Mouse (Mus musculus): ENCODE measurements around the gene Ripk1. TPM values are rescaled to one million over a fixed set of nuclear protein-coding genes. Genes with fewer than 3 reads are reported as not detected.

Ripk1 gene
- polyA plus RNA-seq, 1 experiment from 2014 or later = 18.6 TPM

DNA sequence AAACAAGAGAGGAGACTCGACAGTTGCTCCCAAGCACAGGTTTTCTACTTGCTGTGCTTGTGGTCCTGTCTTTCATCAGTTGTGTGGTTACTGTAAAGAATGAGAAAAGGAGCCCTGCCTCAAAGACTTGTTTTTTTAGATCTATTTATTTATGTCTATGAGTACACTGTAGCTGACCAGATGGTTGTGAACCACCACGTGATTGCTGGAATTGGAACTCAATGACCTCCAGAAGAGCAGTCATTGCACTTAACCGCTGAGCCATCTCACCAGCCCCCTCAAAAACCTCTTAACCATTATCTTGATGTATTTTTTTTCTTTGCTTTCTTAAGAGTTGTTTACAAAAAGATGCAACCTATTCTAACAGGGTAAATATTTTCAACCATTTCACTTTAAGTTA is 33.3 kb downstream of the Ripk1 start:
- no peak overlapping the region for H3K9ac ChIP-seq (ENCODE audit: low read depth, low read length)
- H3K4me2 ChIP-seq = no peak overlapping the region
- H3K9me3 ChIP-seq (ENCODE audit: control insufficient read depth, low read length) = no peaks in the 10 kb centered on the region
- H3K4me3 ChIP-seq (ENCODE audit: low read depth, low read length) = no peak overlapping the region
- DNase-seq (ENCODE audit: low spot score) (no peak), ATAC-seq (replicated peaks; ENCODE audit: low FRiP score) (no peak)
- H3K36me3 ChIP-seq (ENCODE audit: control insufficient read depth, insufficient read depth, low read length) = peaks cover 3% of the 10 kb centered on the region; the same call in 1 of the 2 replicates
- H3K27me3 ChIP-seq (replicated peaks; ENCODE audit: control insufficient read depth, insufficient read depth, low read length) = no peaks in the 10 kb centered on the region
- WGBS = 84% methylated on average over 3 of the region's 3 CpGs
- no peak overlapping the region for H3K27ac ChIP-seq (ENCODE audit: low read depth, low read length)
- peaks cover 5% of the 10 kb centered on the region for H3K4me1 ChIP-seq (replicated peaks; ENCODE audit: control insufficient read depth, insufficient read depth, low read length)

DNA sequence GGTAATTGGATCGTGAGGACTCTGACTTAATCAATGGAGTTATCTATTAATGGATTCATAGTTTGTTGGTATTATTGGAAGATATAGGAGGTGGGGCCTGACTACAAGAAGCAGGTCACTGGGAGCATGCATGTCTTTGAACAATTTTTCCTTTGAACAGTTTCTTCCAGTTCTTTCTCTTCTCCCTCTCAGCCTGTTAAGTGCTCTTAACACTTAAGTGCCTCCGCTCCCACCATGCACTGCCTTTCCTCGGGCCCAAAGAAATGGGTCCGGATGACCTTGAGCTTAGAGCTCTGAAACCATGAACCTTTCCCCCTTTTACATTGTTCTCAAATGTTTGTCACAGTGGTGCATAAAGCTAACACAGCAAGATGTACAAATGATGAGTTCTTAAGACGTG is 34.6 kb downstream of the Ripk1 start:
- H3K36me3 ChIP-seq (ENCODE audit: control insufficient read depth, insufficient read depth, low read length) = peaks cover 3% of the 10 kb centered on the region; the same call in 1 of the 2 replicates
- H3K27me3 ChIP-seq (replicated peaks; ENCODE audit: control insufficient read depth, insufficient read depth, low read length) = no peaks in the 10 kb centered on the region
- H3K9ac ChIP-seq (ENCODE audit: low read depth, low read length) = peak overlapping the region; percentile 86
- H3K27ac ChIP-seq (ENCODE audit: low read depth, low read length) = no peak overlapping the region
- WGBS = 82% methylated on average over 5 of the region's 5 CpGs
- no peaks in the 10 kb centered on the region for H3K9me3 ChIP-seq (ENCODE audit: control insufficient read depth, low read length)
- H3K4me1 ChIP-seq (replicated peaks; ENCODE audit: control insufficient read depth, insufficient read depth, low read length) = peaks cover 5% of the 10 kb centered on the region
- H3K4me2 ChIP-seq = no peak overlapping the region
- no peak for DNase-seq (ENCODE audit: low spot score)
- ATAC-seq (replicated peaks; ENCODE audit: low FRiP score) = no peak
- no peak overlapping the region for H3K4me3 ChIP-seq (ENCODE audit: low read depth, low read length)

DNA sequence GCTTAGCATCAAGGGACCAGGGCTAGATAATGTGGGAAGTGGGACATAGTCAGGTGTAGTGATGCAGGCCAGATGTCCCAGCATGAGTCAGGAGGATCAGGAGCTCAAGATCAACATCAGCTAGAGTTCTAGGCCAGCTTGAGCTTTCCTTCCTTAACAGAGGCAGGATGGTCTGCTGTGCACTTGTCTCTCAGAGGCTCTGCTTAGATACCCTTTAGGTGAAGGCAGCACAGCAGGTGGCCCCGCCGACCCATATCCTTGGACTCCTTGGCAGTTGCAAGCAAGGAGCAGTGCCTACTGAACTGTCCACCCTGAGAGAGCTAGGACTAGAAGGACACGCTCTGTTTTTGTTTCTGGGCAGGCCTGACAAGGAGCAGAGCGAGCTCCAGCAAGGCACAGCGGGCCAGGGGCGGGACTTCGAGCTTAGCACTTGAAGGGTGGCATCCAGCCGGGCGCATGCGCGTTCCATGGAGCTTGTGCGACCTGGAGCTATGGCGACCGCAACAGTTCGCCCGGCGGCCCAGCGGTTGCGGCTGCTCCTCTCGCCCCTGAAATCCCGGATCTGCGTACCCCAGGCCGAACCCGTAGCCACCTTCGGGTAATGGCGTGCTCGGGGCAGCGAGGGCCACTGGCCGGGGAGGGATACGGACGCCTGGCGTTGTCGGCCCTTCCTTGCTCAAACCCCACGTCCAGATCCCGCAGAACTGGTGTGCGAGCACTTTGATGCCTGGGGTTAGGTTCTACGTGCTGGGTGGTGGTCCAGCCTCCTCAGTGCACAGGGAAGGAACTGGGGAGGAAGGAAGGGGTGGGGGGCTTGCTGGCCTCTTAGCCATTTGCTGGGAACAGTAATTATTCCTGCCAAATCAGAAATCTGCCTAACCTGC is 35.3 kb downstream of the Ripk1 start, which contains the start of gene Bphl:
Bphl (plus strand) TSS at position 426 of the 884 bp plus-strand sequence.
- under 1% methylated on average over 37 of the region's 37 CpGs for WGBS
- Histone ChIP-seq H3K9me3 (ENCODE audit: control insufficient read depth, low read length) (no peaks in the 10 kb centered on the region), H3K27me3 (replicated peaks; ENCODE audit: control insufficient read depth, insufficient read depth, low read length) (no peaks in the 10 kb centered on the region), H3K4me2 (peak within 1 kb of the TSS; percentile 79), H3K36me3 (ENCODE audit: control insufficient read depth, insufficient read depth, low read length) (peaks cover 3% of the 10 kb centered on the region; the same call in 1 of the 2 replicates), H3K27ac (ENCODE audit: low read depth, low read length) (peak within 1 kb of the TSS; percentile 51; the same call in 1 of the 2 replicates), H3K4me3 (ENCODE audit: low read depth, low read length) (peak within 1 kb of the TSS; percentile 72), H3K4me1 (replicated peaks; ENCODE audit: control insufficient read depth, insufficient read depth, low read length) (peaks cover 5% of the 10 kb centered on the region), H3K9ac (ENCODE audit: low read depth, low read length) (peak within 1 kb of the TSS; percentile 86)
- peak; percentile 91 for ATAC-seq (replicated peaks; ENCODE audit: low FRiP score)
- peak; percentile 90 for DNase-seq (ENCODE audit: low spot score)

DNA sequence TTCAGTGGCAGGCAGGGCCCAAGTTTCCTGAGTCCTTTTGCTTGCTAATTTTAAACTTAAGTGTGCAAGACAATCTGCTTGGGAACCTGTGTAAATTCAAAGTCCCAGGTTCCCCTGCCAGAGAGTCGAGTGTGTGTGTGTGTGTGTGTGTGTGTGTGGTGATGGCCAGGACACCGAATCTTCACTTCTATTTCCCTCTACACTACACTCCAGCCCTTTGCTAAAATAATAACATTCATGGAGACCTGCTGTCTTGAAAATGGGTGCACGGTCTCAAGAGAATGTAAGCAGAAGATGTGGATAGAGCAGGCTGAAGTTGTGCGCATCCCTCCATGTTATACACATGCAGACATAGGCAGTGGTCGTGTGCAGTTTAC is 35.9 kb downstream of the Ripk1 start:
- H3K9ac ChIP-seq (ENCODE audit: low read depth, low read length) = peak overlapping the region; percentile 86
- 42% methylated on average over 5 of the region's 5 CpGs for whole genome bisulfite sequencing
- ATAC-seq (replicated peaks; ENCODE audit: low FRiP score) (no peak), DNase-seq (ENCODE audit: low spot score) (no peak)
- H3K4me2 ChIP-seq = peak overlapping the region; percentile 79
- H3K27me3 ChIP-seq (replicated peaks; ENCODE audit: control insufficient read depth, insufficient read depth, low read length) = no peaks in the 10 kb centered on the region
- H3K27ac ChIP-seq (ENCODE audit: low read depth, low read length) = 0 out of 2 replicates have a peak overlapping the region, but pooled peaks have one; percentile 51
- H3K9me3 ChIP-seq (ENCODE audit: control insufficient read depth, low read length) = no peaks in the 10 kb centered on the region
- peaks cover 5% of the 10 kb centered on the region for H3K4me1 ChIP-seq (replicated peaks; ENCODE audit: control insufficient read depth, insufficient read depth, low read length)
- H3K36me3 ChIP-seq (ENCODE audit: control insufficient read depth, insufficient read depth, low read length) = peaks cover 3% of the 10 kb centered on the region; the same call in 1 of the 2 replicates
- peak overlapping the region; percentile 72 for H3K4me3 ChIP-seq (ENCODE audit: low read depth, low read length)

DNA sequence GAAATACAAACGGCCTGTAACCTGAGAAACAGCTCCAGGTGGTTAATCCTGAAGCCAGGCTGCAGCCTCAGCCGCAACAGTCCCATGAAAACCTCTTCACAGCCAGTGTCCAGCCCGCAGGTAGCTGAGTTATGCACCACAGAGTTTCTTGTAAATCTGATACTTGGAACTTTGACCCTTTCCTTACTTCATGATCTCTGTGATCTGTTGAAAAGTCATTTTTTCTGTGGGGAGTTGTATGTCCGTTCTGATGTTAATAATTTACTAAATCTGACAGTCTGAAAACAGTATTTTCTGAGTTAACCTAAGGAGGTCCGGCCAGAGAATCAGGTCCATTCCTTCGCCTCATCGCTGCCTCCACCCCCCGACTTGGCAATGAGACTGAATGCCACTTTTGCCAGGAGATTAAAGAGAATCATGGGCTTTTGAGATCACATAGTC is 36.8 kb downstream of the Ripk1 start:
- H3K4me2 ChIP-seq = peak overlapping the region; percentile 79
- no peak for ATAC-seq (replicated peaks; ENCODE audit: low FRiP score)
- no peak overlapping the region for H3K4me3 ChIP-seq (ENCODE audit: low read depth, low read length)
- H3K27ac ChIP-seq (ENCODE audit: low read depth, low read length) = no peak overlapping the region
- WGBS = 56% methylated on average over 8 of the region's 8 CpGs
- H3K9me3 ChIP-seq (ENCODE audit: control insufficient read depth, low read length) = no peaks in the 10 kb centered on the region
- H3K9ac ChIP-seq (ENCODE audit: low read depth, low read length) = no peak overlapping the region
- no peaks in the 10 kb centered on the region for H3K36me3 ChIP-seq (ENCODE audit: control insufficient read depth, insufficient read depth, low read length)
- peaks cover 5% of the 10 kb centered on the region for H3K4me1 ChIP-seq (replicated peaks; ENCODE audit: control insufficient read depth, insufficient read depth, low read length)
- no peak for DNase-seq (ENCODE audit: low spot score)
- no peaks in the 10 kb centered on the region for H3K27me3 ChIP-seq (replicated peaks; ENCODE audit: control insufficient read depth, insufficient read depth, low read length)

DNA sequence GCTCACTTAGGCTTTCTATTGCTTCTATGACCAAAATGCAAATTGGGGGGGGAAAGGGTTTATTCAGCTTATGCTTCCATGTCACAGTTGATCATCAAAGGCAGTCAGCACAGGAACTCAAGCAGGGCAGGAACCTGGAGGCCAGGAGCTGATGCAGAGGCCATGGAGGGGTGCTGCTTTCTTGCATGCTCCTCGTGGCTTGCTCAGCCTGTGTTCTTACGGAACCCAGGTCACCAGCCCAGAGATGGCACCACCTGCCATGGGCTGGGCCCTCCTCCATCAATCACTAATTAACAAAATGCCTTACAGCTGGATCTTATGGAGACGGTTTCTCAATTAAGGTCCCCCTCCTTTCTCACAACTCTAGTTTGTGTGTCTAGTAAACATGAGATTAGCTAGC is 37.9 kb downstream of the Ripk1 start:
- ATAC-seq (replicated peaks; ENCODE audit: low FRiP score) (no peak), DNase-seq (ENCODE audit: low spot score) (no peak)
- peaks cover 5% of the 10 kb centered on the region for H3K4me1 ChIP-seq (replicated peaks; ENCODE audit: control insufficient read depth, insufficient read depth, low read length)
- H3K36me3 ChIP-seq (ENCODE audit: control insufficient read depth, insufficient read depth, low read length) = no peaks in the 10 kb centered on the region
- H3K4me2 ChIP-seq = no peak overlapping the region
- no peak overlapping the region for H3K27ac ChIP-seq (ENCODE audit: low read depth, low read length)
- H3K27me3 ChIP-seq (replicated peaks; ENCODE audit: control insufficient read depth, insufficient read depth, low read length) = no peaks in the 10 kb centered on the region
- no peaks in the 10 kb centered on the region for H3K9me3 ChIP-seq (ENCODE audit: control insufficient read depth, low read length)
- no peak overlapping the region for H3K4me3 ChIP-seq (ENCODE audit: low read depth, low read length)
- no peak overlapping the region for H3K9ac ChIP-seq (ENCODE audit: low read depth, low read length)
- WGBS = 77% methylated on average over 3 of the region's 3 CpGs

DNA sequence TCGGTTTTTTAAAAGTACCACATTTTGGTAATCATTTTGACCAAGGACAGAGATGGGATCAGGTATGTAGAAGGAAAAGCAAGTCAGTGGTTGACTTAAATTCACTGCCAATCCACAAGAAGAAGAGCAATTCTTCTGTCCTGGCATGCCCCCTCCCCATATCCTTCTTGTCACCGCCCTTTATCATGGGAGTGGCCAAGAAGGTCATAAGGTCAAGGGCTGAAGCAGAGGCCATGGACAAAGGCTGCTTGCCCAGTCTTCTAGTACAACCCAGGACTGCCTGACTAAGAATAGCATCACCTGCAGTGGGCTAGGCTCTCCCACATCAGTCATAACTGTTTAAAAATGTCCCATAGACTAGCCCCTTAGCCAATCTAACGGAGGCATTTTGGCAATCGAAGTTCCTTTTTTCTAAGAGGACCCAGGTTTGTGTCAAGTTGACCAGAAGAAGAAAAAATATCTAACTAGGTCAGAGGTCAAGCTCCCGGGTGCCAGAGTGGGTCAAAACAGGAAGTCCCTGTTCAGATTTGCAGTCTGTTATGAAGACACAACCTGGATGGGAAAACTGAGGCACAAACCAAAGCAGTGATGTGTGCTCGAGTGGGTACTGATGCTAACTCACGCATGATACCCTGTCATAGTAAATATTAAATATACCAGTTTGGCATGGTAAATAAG is 41.7 kb downstream of the Ripk1 start:
- WGBS = 60% methylated on average over 7 of the region's 7 CpGs

DNA sequence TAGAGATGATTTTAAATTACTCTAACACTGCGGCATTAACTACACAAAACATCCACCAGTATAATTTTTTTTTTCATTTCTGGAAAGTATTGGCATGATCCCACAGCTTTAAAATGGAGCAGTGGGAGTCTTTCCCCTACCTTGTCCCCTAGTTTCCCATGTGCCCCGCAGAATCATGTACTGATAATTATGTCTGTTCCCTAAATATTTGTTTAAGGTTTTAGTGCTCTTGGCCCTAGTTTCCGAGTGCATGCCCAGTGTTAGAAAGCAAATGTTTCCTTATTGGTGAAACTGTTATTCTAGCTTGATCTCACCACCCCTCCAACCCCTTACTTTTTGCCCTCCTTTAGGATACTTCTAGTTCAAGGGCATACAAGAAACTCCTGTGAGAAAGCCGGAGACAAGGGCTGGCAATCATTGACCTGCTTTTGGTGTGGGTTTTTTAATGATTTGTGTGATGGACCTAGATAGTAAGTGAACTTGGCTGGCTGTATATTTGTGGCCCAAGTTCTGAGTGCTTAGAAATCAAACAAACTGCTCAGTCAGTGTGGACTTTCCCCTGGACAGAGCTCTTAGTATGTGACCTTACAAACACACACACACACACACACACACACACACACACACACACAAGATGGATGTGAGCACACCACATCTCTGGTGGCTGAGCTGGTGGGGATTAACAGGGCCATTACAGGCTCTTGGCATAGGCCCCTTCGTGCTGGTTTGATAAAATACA is 43.5 kb downstream of the Ripk1 start:
- H3K4me3 ChIP-seq (ENCODE audit: low read depth, low read length) = no peak overlapping the region
- H3K36me3 ChIP-seq (ENCODE audit: control insufficient read depth, insufficient read depth, low read length) = no peaks in the 10 kb centered on the region
- DNase-seq (ENCODE audit: low spot score) = no peak
- 0 out of 2 replicates have a peak, but pooled peaks have one; percentile 18 for ATAC-seq (replicated peaks; ENCODE audit: low FRiP score)
- no peaks in the 10 kb centered on the region for H3K9me3 ChIP-seq (ENCODE audit: control insufficient read depth, low read length)
- H3K9ac ChIP-seq (ENCODE audit: low read depth, low read length) = no peak overlapping the region
- 54% methylated on average over 5 of the region's 5 CpGs for WGBS
- no peak overlapping the region for H3K4me2 ChIP-seq
- no peaks in the 10 kb centered on the region for H3K27me3 ChIP-seq (replicated peaks; ENCODE audit: control insufficient read depth, insufficient read depth, low read length)
- H3K27ac ChIP-seq (ENCODE audit: low read depth, low read length) = no peak overlapping the region
- H3K4me1 ChIP-seq (replicated peaks; ENCODE audit: control insufficient read depth, insufficient read depth, low read length) = no peaks in the 10 kb centered on the region

More for the DNA sequence above, 41.7 kb downstream of the Ripk1 start:
- Histone ChIP-seq H3K4me1 (replicated peaks; ENCODE audit: control insufficient read depth, insufficient read depth, low read length) (no peaks in the 10 kb centered on the region), H3K36me3 (ENCODE audit: control insufficient read depth, insufficient read depth, low read length) (no peaks in the 10 kb centered on the region), H3K9ac (ENCODE audit: low read depth, low read length) (no peak overlapping the region), H3K27me3 (replicated peaks; ENCODE audit: control insufficient read depth, insufficient read depth, low read length) (no peaks in the 10 kb centered on the region), H3K4me2 (no peak overlapping the region), H3K27ac (ENCODE audit: low read depth, low read length) (no peak overlapping the region), H3K4me3 (ENCODE audit: low read depth, low read length) (no peak overlapping the region), H3K9me3 (ENCODE audit: control insufficient read depth, low read length) (no peaks in the 10 kb centered on the region)
- DNase-seq (ENCODE audit: low spot score) (no peak), ATAC-seq (replicated peaks; ENCODE audit: low FRiP score) (no peak)

All from liver, embryonic 11.5 days (tissue).